ENCODE assay signal across 8 mouse cellular contexts in genomic region chr9:37255149-37255888, GRCm38 (mm10). TPM values are rescaled to one million over a fixed set of nuclear protein-coding genes. Genes with fewer than 3 reads are reported as not detected.
DNase-seq lines count a peak whose midpoint lies in the region; ATAC-seq and TF ChIP-seq lines count a peak whose summit lies in the region.

Gene Slc37a2, minus strand, starts transcription at chr9:37255738.

- WGBS in heart, embryonic 14.5 days, result 3% methylated on average over 38 of the region's 38 CpGs
- 2% methylated on average over 38 of the region's 38 CpGs for whole genome bisulfite sequencing in kidney, postnatal 0 days
- WGBS in liver, embryonic 11.5 days, result 2% methylated on average over 38 of the region's 38 CpGs
- 2% methylated on average over 38 of the region's 38 CpGs for WGBS in stomach, embryonic 16.5 days

- peak; percentile 87 for DNase-seq in A20 (ENCODE audit: low read depth, low spot score)
- peak; percentile 81 for DNase-seq in adrenal gland, postnatal 14 days
- peak; percentile 20 for DNase-seq in fibroblast of lung, adult 2 months (ENCODE audit: low read depth)
- peak; percentile 72 for DNase-seq in kidney, postnatal 0 days (ENCODE audit: low spot score)
- peak; percentile 59 for DNase-seq in liver, embryonic 11.5 days (ENCODE audit: low spot score)

- ATAC-seq in heart, embryonic 14.5 days (ENCODE audit: insufficient number of reproducible peaks, insufficient read depth, low FRiP score, low read depth), result peak; percentile 79
- ATAC-seq in kidney, postnatal 0 days (replicated peaks; ENCODE audit: low FRiP score, low read depth), result peak; percentile 84
- ATAC-seq in liver, embryonic 11.5 days (replicated peaks; ENCODE audit: low FRiP score), result peak; percentile 78
- peak; percentile 80 for ATAC-seq in stomach, embryonic 16.5 days (ENCODE audit: insufficient read depth, low FRiP score)

- no peaks in the 10 kb centered on the region for H3K27me3 ChIP-seq in heart, embryonic 14.5 days (ENCODE audit: control insufficient read depth, insufficient read depth, low read length)
- H3K27me3 ChIP-seq in kidney, postnatal 0 days (ENCODE audit: insufficient read depth, low read length), result no peaks in the 10 kb centered on the region
- 0 out of 2 replicates have a peak, but pooled peaks cover 3% of the 10 kb centered on the region for H3K27me3 ChIP-seq in liver, embryonic 11.5 days (replicated peaks; ENCODE audit: control insufficient read depth, insufficient read depth, low read length)
- H3K27me3 ChIP-seq in myocyte (ENCODE audit: control insufficient read depth, insufficient read depth, insufficient read length), result no peaks in the 10 kb centered on the region
- peaks cover 8% of the 10 kb centered on the region for H3K27me3 ChIP-seq in stomach, embryonic 16.5 days (ENCODE audit: control insufficient read depth, insufficient read depth, low read length)

- H3K79me2 ChIP-seq in myocyte (ENCODE audit: control insufficient read depth, insufficient read depth), result no peaks in the 10 kb centered on the region

- no peak within 1 kb of the TSS for H3ac ChIP-seq in myocyte (ENCODE audit: control insufficient read depth, insufficient read length)

- peak within 1 kb of the TSS; percentile 51 to 56 for H3K4me3 ChIP-seq in heart, embryonic 14.5 days (ENCODE audit: control insufficient read depth in 1 of 2, insufficient read depth in 1 of 2, low read depth in 1 of 2, low read length in 2 of 2)
- peak within 1 kb of the TSS; percentile 42 for H3K4me3 ChIP-seq in kidney, postnatal 0 days (replicated peaks; ENCODE audit: low read depth, low read length)
- peak within 1 kb of the TSS; percentile 49 for H3K4me3 ChIP-seq in liver, embryonic 11.5 days (ENCODE audit: low read depth, low read length)
- peak within 1 kb of the TSS; percentile 32 for H3K4me3 ChIP-seq in myocyte
- H3K4me3 ChIP-seq in stomach, embryonic 16.5 days (replicated peaks; ENCODE audit: low read length), result peak within 1 kb of the TSS; percentile 50

- H3K36me3 ChIP-seq in heart, embryonic 14.5 days (ENCODE audit: control insufficient read depth, insufficient read depth, low read length), result no peaks in the 10 kb centered on the region
- no peaks in the 10 kb centered on the region for H3K36me3 ChIP-seq in kidney, postnatal 0 days (ENCODE audit: insufficient read depth, low read length)
- no peaks in the 10 kb centered on the region for H3K36me3 ChIP-seq in liver, embryonic 11.5 days (ENCODE audit: control insufficient read depth, insufficient read depth, low read length)
- no peaks in the 10 kb centered on the region for H3K36me3 ChIP-seq in myocyte (ENCODE audit: control insufficient read depth, insufficient read depth)
- no peaks in the 10 kb centered on the region for H3K36me3 ChIP-seq in stomach, embryonic 16.5 days (ENCODE audit: control insufficient read depth, insufficient read depth, low read length)

- TF ChIP-seq CTCF in kidney, postnatal 0 days (IDR thresholded peaks at IDR 0.05; ENCODE audit: low read depth), result no peak

- H3K9me3 ChIP-seq in heart, embryonic 14.5 days (ENCODE audit: control insufficient read depth, low read length), result no peaks in the 10 kb centered on the region
- H3K9me3 ChIP-seq in kidney, postnatal 0 days (replicated peaks; ENCODE audit: low read length), result no peaks in the 10 kb centered on the region
- no peaks in the 10 kb centered on the region for H3K9me3 ChIP-seq in liver, embryonic 11.5 days (ENCODE audit: control insufficient read depth, low read length)
- no peaks in the 10 kb centered on the region for H3K9me3 ChIP-seq in stomach, embryonic 16.5 days (replicated peaks; ENCODE audit: control insufficient read depth, low read length)

- H3K9ac ChIP-seq in heart, embryonic 14.5 days (ENCODE audit: low read length), result peak within 1 kb of the TSS; percentile 64
- peak within 1 kb of the TSS; percentile 50 for H3K9ac ChIP-seq in kidney, postnatal 0 days (ENCODE audit: low read depth, low read length)
- 0 out of 2 replicates have a peak within 1 kb of the TSS, but pooled peaks have one; percentile 13 for H3K9ac ChIP-seq in liver, embryonic 11.5 days (ENCODE audit: low read depth, low read length)
- peak within 1 kb of the TSS; percentile 70 for H3K9ac ChIP-seq in stomach, embryonic 16.5 days (ENCODE audit: low read length)

- H3K27ac ChIP-seq in heart, embryonic 14.5 days (replicated peaks in 1 of 2; ENCODE audit: control insufficient read depth in 1 of 2, insufficient read depth in 1 of 2, low read depth in 2 of 2, low read length in 2 of 2), result peak within 1 kb of the TSS in 1 of 2 experiments; percentile 48; a peak in 3 of 4 replicates
- 0 out of 2 replicates have a peak within 1 kb of the TSS, but pooled peaks have one; percentile 25 for H3K27ac ChIP-seq in kidney, postnatal 0 days
- no peak within 1 kb of the TSS for H3K27ac ChIP-seq in liver, embryonic 11.5 days (ENCODE audit: low read depth, low read length)
- H3K27ac ChIP-seq in stomach, embryonic 16.5 days (ENCODE audit: low read length), result peak within 1 kb of the TSS; percentile 37

- H3K4me1 ChIP-seq in heart, embryonic 14.5 days (ENCODE audit: control insufficient read depth in 2 of 2, insufficient read depth in 2 of 2, low read length in 2 of 2), result peaks cover 5 to 10% of the 10 kb centered on the region in 2 experiments
- peaks cover 4% of the 10 kb centered on the region; the same call in 1 of the 2 replicates for H3K4me1 ChIP-seq in kidney, postnatal 0 days (replicated peaks; ENCODE audit: insufficient read depth, low read length)
- H3K4me1 ChIP-seq in liver, embryonic 11.5 days (replicated peaks; ENCODE audit: control insufficient read depth, insufficient read depth, low read length), result 0 out of 2 replicates have a peak, but pooled peaks cover 3% of the 10 kb centered on the region
- peaks cover 9% of the 10 kb centered on the region for H3K4me1 ChIP-seq in stomach, embryonic 16.5 days (ENCODE audit: control insufficient read depth, insufficient read depth, low read length)

- H3K4me2 ChIP-seq in heart, embryonic 14.5 days (ENCODE audit: low read length), result peak within 1 kb of the TSS; percentile 95
- H3K4me2 ChIP-seq in kidney, postnatal 0 days (ENCODE audit: low read length), result peak within 1 kb of the TSS; percentile 83
- peak within 1 kb of the TSS; percentile 77 for H3K4me2 ChIP-seq in liver, embryonic 11.5 days
- H3K4me2 ChIP-seq in myocyte (ENCODE audit: low read depth), result peak within 1 kb of the TSS; percentile 93
- H3K4me2 ChIP-seq in stomach, embryonic 16.5 days (ENCODE audit: low read depth, low read length), result peak within 1 kb of the TSS; percentile 88

- TF ChIP-seq POLR2A in myocyte (IDR thresholded peaks at IDR 0.05; ENCODE audit: insufficient read length, low read depth), result peak; percentile 43

TF ChIP-seq in myocyte, 11 proteins besides CTCF, POLR2A, EP300 and RAD21:
- no peak for TF ChIP-seq MAX (IDR thresholded peaks at IDR 0.05; ENCODE audit: low read depth)
- peak; percentile 52 to 89 (median 81) for TF ChIP-seq MYOG (IDR thresholded peaks at IDR 0.05; ENCODE audit: control insufficient read depth in 1 of 3, insufficient read depth in 1 of 3, insufficient read length in 2 of 3, low read depth in 2 of 3)
- TF ChIP-seq POLR2AphosphoS2 (IDR thresholded peaks at IDR 0.05; ENCODE audit: insufficient read length, low read depth), result no peak
- TF ChIP-seq TCF12 (IDR thresholded peaks at IDR 0.05; ENCODE audit: insufficient read depth, poor library complexity, severe bottlenecking), result peak; percentile 4
- no peak for TF ChIP-seq CEBPB (IDR thresholded peaks at IDR 0.05; ENCODE audit: insufficient read depth, poor library complexity, severe bottlenecking)
- TF ChIP-seq USF1 (IDR thresholded peaks at IDR 0.05; ENCODE audit: low read depth), result no peak
- peak; percentile 84 for TF ChIP-seq E2F4 (IDR thresholded peaks at IDR 0.05; ENCODE audit: insufficient read depth)
- TF ChIP-seq TCF3 (IDR thresholded peaks at IDR 0.05; ENCODE audit: insufficient read length, low read depth), result no peak
- no peak for TF ChIP-seq SRF (IDR thresholded peaks at IDR 0.05; ENCODE audit: control insufficient read depth, insufficient read length, low read depth)
- peak in 2 of 3 experiments; percentile 72 to 73 for TF ChIP-seq MYOD1 (IDR thresholded peaks at IDR 0.05; ENCODE audit: control insufficient read depth in 1 of 3, insufficient read length in 2 of 3, low read depth in 2 of 3)
TF ChIP-seq in myocyte: peak in this region for 4.

RNA-seq across cellular contexts. Expression of gene Slc37a2, which starts in this region (rescaled TPM):
- 15.8 and 16.9 TPM in 2 replicates for total RNA-seq in adrenal gland, postnatal 14 days (2021)
- polyA plus RNA-seq in heart, embryonic 14.5 days (2014; fragmentation: Nextera tagmentation; extraction: Ambion mirVana), result 1.2 and 2.3 TPM in 2 replicates
- polyA plus RNA-seq in kidney, postnatal 0 days (2015; fragmentation: Nextera tagmentation; extraction: Ambion mirVana), result 1.3 and 1.5 TPM in 2 replicates
- polyA plus RNA-seq in liver, embryonic 11.5 days (2014; fragmentation: Nextera tagmentation; extraction: Ambion mirVana), result 1.7 and 2.0 TPM in 2 replicates
- polyA plus RNA-seq in myocyte (2012; fragmentation: generic; extraction: Trizol), result 9.2 TPM
- 3.6 and 3.9 TPM in 2 replicates for polyA plus RNA-seq in stomach, embryonic 16.5 days (2015; fragmentation: Nextera tagmentation; extraction: Ambion mirVana)

Comparison
In these comparisons a context has a peak if more than half of its experiments do, and no peak if none do; other contexts are left out.
1. DNase-seq: peak in every context shown above with its lines; median percentile 87 in A20; 81 in adrenal gland, postnatal 14 days; 72 in kidney, postnatal 0 days; 59 in liver, embryonic 11.5 days; 20 in fibroblast of lung, adult 2 months.
2. H3K9ac ChIP-seq: peak in every context shown above with its lines; median percentile 70 in stomach, embryonic 16.5 days; 64 in heart, embryonic 14.5 days; 50 in kidney, postnatal 0 days; 13 in liver, embryonic 11.5 days.